Mouse (Mus musculus) heart, embryonic 10.5 days (tissue): ENCODE measurements at regions not wholly inside any gene's neighbourhood (a gene's known extent, or its start where the extent isn't known, plus 50 kb on each side); places are given as distances from the start of the nearest gene placed in this dataset. TPM values are rescaled to one million over a fixed set of nuclear protein-coding genes. Genes with fewer than 3 reads are reported as not detected.

Experiments used
- DNase-seq: peaks from one replicate; pipeline ENCODE4 v3.0.0-alpha.2; 2017; ENCODE audit warnings: low spot score
- H3K27ac ChIP-seq: fragments of 300-500 bp; sonication (generic); 2 replicates; pipeline ENCODE4 v1.5.1; 2016; ENCODE audit warnings: mild to moderate bottlenecking
- H3K27me3 ChIP-seq: fragments of 300-500 bp; sonication (generic); 2 replicates; pipeline ENCODE4 v1.6.1; 2016; ENCODE audit warnings: mild to moderate bottlenecking; ENCODE audit not compliant: poor library complexity, insufficient read depth, severe bottlenecking
- H3K36me3 ChIP-seq: fragments of 300-500 bp; sonication (generic); 2 replicates; pipeline ENCODE4 v1.6.1; 2016; ENCODE audit warnings: mild to moderate bottlenecking, moderate library complexity
- H3K4me1 ChIP-seq: fragments of 300-500 bp; sonication (generic); 2 replicates; pipeline ENCODE4 v1.6.1; 2016; ENCODE audit warnings: mild to moderate bottlenecking
- H3K4me3 ChIP-seq: fragments of 300-500 bp; sonication (generic); 2 replicates; pipeline ENCODE4 v1.5.1; 2016; ENCODE audit warnings: mild to moderate bottlenecking, moderate library complexity
- H3K9me3 ChIP-seq: fragments of 300-500 bp; sonication (generic); 2 replicates; pipeline ENCODE4 v1.6.1; 2016; ENCODE audit warnings: mild to moderate bottlenecking, moderate library complexity
- whole genome bisulfite sequencing: fragments of 180-500 bp; shearing (Covaris S2); methylation state at CpG from one replicate; pipeline ENCODE4 v1.1.7; 2016; 5-methylcytosine and 5-hydroxymethylcytosine counted together
- microRNA-seq: library from miRNA; unstranded; fragments of <30 nt; microRNA quantifications from one replicate; pipeline ENCODE4, GENCODE M21; 2017

- 71% methylated on average over 7 of the region's 7 CpGs for WGBS
- Histone ChIP-seq H3K36me3 (no peaks in the 10 kb centered on the region), H3K27ac (no peak overlapping the region)
Observed at GRCm38 (mm10) chr10:97389647-97390590, 89.5 kb upstream of the Dcn start.

DNA sequence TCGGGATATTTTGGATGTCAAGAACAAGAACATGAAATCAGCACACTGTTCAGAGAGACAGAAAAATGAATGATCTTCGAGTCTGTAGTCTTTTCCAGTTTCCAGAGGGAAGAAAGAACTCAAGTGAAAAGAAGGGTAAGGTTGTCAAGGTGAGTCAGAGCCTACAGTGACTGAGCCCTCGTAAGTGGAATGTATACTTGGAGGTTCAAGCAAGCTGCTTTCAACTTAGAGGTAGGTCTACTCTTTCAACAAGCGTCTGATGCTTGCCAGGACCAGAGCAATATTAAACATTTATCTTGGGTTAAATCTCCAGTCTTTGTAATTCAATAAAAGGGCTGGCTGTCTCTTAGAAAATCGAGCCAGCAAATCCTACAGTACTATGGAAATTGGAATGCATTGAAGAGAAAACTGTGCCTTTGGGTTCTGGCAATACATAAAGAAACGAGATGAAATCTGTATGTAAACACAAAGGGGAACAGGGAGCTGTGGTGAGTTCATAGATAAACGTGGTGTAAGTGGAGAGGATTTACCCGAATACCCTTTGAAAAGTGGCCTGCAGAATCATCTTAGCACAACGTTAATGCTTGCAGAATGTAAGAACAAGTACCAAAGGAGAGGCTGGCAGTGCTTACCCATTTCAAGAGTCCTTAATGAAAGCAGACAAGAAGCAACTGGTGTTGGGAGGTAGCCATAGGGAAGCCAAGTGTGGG is 82.2 kb upstream of the Dcn start:
- Histone ChIP-seq H3K27ac (no peak overlapping the region), H3K27me3 (no peaks in the 10 kb centered on the region), H3K9me3 (no peaks in the 10 kb centered on the region), H3K36me3 (no peaks in the 10 kb centered on the region), H3K4me1 (no peaks in the 10 kb centered on the region), H3K4me3 (no peak overlapping the region)
- DNase-seq = no peak
- 58% methylated on average over 9 of the region's 9 CpGs for WGBS

More at GRCm38 (mm10) chr10:97389647-97390590, 89.5 kb upstream of the Dcn start:
- no peaks in the 10 kb centered on the region for H3K9me3 ChIP-seq
- DNase-seq = no peak
- H3K4me1 ChIP-seq = no peaks in the 10 kb centered on the region
- H3K4me3 ChIP-seq = no peak overlapping the region
- H3K27me3 ChIP-seq = no peaks in the 10 kb centered on the region

- H3K27ac ChIP-seq = no peak overlapping the region
- H3K9me3 ChIP-seq = no peaks in the 10 kb centered on the region
- no peaks in the 10 kb centered on the region for H3K27me3 ChIP-seq
- no peak overlapping the region for H3K4me3 ChIP-seq
- no peak for DNase-seq
- no peaks in the 10 kb centered on the region for H3K36me3 ChIP-seq
- 65% methylated on average over 2 of the region's 2 CpGs for WGBS
- no peaks in the 10 kb centered on the region for H3K4me1 ChIP-seq
Observed at GRCm38 (mm10) chr10:97397896-97398295, 81.5 kb upstream of the Dcn start.

DNA sequence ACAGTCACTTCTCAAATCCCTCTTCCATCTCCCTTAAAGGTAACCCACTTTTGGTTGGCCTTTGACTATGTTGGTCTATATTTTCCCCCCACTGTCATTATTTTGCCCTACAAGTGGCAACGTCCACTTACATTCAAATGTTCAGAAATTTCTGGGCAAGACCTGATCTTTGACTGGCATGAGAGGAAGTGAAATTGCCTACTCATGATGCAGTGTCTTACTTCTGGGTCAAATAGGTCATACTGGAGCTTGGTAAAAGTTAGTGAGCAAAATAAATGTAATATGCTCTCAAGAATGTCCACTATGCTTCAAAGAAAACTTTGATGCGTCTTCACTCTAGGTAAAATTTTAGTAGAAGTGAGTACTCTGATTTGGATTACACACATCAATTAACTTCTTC is 76.9 kb upstream of the Dcn start:
- H3K4me1 ChIP-seq = no peaks in the 10 kb centered on the region
- no peaks in the 10 kb centered on the region for H3K9me3 ChIP-seq
- DNase-seq = no peak
- no peak overlapping the region for H3K4me3 ChIP-seq
- H3K27ac ChIP-seq = no peak overlapping the region
- WGBS = 82% methylated on average over 2 of the region's 2 CpGs
- no peaks in the 10 kb centered on the region for H3K36me3 ChIP-seq
- H3K27me3 ChIP-seq = no peaks in the 10 kb centered on the region

DNA sequence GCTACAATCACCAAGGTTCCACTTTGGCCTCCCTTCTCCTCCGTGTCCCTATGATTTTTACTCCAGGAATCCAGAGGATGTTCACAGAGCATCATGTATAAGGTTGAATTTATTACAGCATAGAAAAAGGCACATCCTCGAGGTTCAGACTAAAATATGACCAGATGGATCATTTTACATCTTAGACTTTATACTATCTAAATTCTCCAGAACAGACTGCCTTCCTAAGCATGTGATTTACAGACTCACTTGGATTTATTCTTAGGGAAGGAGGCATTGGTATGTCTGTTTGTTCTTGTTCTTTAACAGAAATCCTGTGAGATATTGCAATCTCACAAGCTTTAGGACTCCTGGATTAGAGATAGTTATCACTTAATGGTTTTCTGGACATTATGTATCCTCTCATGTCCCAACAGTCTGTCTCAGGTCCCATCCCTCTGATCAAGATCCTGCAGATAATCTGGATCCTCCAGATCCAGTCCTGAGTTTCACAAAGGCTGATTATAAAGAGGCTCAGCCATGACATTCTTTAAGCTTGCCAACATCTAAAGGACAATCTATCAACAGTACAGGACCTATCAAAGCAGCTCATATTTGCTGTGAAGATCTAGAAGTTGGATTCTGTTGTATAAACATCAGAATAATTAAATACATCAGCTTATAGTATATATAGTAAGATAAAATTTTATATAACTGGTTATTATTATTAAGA is 75.2 kb upstream of the Dcn start:
- WGBS = 69% methylated on average over 2 of the region's 2 CpGs
- Histone ChIP-seq H3K36me3 (no peaks in the 10 kb centered on the region), H3K27ac (no peak overlapping the region), H3K27me3 (no peaks in the 10 kb centered on the region), H3K4me1 (no peaks in the 10 kb centered on the region), H3K4me3 (no peak overlapping the region), H3K9me3 (no peaks in the 10 kb centered on the region)
- DNase-seq = no peak

GRCm38 (mm10) chr10:97409181-97409581 is 70.2 kb upstream of the Dcn start:
- no peaks in the 10 kb centered on the region for H3K4me1 ChIP-seq
- no peak for DNase-seq
- H3K36me3 ChIP-seq = no peaks in the 10 kb centered on the region
- H3K4me3 ChIP-seq = no peak overlapping the region
- WGBS = 25% methylated on average over 1 of the region's 1 CpGs
- no peaks in the 10 kb centered on the region for H3K9me3 ChIP-seq
- H3K27me3 ChIP-seq = no peaks in the 10 kb centered on the region
- H3K27ac ChIP-seq = no peak overlapping the region

DNA sequence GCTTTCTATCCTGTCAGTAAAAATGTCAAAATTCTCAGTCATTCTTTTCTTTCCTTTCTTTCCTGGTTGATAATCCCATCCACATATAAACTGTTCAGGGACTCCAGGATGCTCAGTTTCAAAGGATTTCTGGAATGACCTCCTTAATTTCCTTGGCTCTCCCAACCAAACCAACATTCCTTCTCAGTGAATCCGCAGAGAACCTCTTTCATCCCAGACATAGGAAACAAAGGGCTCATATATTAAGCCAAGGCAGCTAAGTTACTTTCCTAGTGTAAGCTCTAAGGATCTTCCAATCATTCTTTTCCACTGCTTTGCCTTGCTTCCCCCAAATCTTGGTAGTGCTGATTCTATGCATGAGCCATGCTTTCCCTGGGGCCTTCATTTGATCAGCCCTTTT is 69.5 kb upstream of the Dcn start:
- no peak for DNase-seq
- no peaks in the 10 kb centered on the region for H3K36me3 ChIP-seq
- no peak overlapping the region for H3K4me3 ChIP-seq
- 68% methylated on average over 1 of the region's 1 CpGs for WGBS
- H3K27ac ChIP-seq = no peak overlapping the region
- no peaks in the 10 kb centered on the region for H3K27me3 ChIP-seq
- no peaks in the 10 kb centered on the region for H3K9me3 ChIP-seq
- no peaks in the 10 kb centered on the region for H3K4me1 ChIP-seq

GRCm38 (mm10) chr10:97422579-97422978 is 56.8 kb upstream of the Dcn start:
- 42% methylated on average over 1 of the region's 1 CpGs for whole genome bisulfite sequencing
- no peak for DNase-seq
- no peaks in the 10 kb centered on the region for H3K36me3 ChIP-seq
- no peaks in the 10 kb centered on the region for H3K9me3 ChIP-seq
- H3K4me1 ChIP-seq = no peaks in the 10 kb centered on the region
- H3K4me3 ChIP-seq = no peak overlapping the region
- H3K27ac ChIP-seq = no peak overlapping the region
- H3K27me3 ChIP-seq = no peaks in the 10 kb centered on the region

DNA sequence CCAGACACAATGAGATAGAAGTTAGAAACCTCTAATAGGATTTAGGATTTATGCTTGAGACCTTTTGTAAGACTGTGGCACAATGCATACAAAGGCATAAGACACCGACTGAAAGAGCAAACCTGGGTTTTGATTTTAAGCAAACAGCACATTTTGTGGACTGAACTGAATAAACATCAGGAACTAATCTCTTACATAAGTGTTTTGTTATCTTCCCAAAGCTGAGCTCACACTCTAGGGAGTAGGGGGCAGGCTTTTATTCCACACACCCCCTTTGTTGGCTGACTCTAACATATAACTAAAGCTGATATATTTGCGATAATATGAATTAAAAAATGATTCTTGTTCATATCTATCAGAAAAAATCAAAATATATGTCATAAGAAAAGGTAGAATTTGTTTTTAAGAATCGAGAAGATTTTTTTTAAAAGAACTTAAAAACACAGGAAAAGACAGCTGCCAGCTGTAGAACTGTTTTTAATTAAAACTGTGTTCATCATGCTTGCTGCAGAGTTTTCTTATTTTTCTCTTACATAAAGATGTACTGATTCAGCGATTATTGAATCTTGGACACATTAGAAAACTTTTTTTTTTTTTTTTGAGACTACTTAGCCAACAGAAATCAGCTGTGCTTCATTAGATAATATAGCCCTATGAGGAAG is 56.2 kb upstream of the Dcn start:
- H3K4me1 ChIP-seq = no peaks in the 10 kb centered on the region
- no peaks in the 10 kb centered on the region for H3K36me3 ChIP-seq
- no peaks in the 10 kb centered on the region for H3K9me3 ChIP-seq
- H3K27ac ChIP-seq = no peak overlapping the region
- WGBS = 62% methylated on average over 4 of the region's 4 CpGs
- H3K4me3 ChIP-seq = no peak overlapping the region
- no peaks in the 10 kb centered on the region for H3K27me3 ChIP-seq
- no peak for DNase-seq

Small RNAs in the stretch of these regions (microRNA-seq; reads per million reads assigned to microRNA genes)
- gene Gm24587 = not detected
- gene Mir3966 = not detected
